Mouse (Mus musculus) v-Abl transformed pro-B cells (cell line): Measurements from ENCODE around the gene Gnao1.

ENCODE experiments used
- in situ Hi-C, 2 experiments: fragments of 400-800 bp; cut with MboI; formaldehyde crosslinking; loops; one replicate each; pipeline ENCODE4 v1.15.1; 2025; ENCODE audit not compliant: unreplicated experiment in 2 of 2

Gnao1 gene

DNA sequence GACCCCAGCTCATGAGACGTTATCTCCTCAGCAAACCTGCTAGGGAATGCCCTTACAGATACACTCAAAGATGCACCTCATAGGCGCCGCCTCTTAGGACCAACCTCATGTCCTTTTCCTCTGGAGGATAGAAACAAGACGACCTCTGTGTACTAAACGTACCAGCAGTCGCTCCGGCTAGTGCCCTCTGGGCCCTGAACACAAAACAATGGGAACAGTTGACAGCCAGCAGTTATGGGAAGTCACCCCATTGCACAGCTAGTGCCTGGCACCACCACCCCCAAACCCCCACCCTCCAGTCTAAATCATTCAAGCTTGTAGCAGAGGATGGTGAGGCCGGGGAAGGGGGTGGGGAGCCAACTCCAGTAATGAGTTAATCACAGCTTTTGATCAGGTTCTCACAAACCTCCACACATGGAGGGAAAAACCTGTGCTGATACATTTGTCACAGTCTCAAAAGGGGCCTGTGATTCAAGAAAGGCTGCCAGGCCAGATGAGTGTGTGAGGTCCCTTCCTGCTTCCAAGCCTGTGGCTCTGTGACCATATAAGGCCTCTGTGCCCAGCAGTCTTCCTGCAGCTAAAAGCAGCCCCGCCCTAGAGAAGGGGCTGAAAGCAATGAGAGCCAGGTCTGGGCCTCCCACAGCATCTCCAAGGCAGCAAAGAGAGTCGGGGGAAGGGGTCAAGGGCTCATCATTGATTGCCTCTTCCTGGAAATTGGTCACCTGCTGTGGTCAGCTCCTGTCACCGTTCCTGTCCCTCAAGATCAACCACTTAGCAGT is 79.1 kb downstream of the Gnao1 start:
- in situ Hi-C loops: no loop called here

DNA sequence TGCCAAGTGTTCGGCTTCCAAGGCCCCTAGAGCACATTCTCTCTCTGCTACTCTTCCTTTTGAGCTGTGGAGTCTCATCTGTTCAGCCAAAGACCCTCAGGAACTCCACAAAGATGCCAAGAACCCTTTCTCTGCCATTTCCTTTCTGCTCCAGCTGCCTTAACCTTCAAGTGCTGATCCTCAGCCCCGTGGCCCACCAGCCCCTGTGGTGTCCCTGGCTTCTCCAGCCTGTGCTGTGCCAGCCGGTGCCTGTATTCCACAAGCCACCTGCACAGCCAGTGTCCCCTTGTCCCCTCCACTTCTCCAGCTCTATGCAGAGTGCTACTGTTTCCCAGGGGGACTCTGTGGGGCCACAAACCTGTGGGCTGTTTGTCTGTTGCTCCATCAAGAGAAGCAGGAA is 83.8 kb downstream of the Gnao1 start:
- in situ Hi-C loops: no loop called here

DNA sequence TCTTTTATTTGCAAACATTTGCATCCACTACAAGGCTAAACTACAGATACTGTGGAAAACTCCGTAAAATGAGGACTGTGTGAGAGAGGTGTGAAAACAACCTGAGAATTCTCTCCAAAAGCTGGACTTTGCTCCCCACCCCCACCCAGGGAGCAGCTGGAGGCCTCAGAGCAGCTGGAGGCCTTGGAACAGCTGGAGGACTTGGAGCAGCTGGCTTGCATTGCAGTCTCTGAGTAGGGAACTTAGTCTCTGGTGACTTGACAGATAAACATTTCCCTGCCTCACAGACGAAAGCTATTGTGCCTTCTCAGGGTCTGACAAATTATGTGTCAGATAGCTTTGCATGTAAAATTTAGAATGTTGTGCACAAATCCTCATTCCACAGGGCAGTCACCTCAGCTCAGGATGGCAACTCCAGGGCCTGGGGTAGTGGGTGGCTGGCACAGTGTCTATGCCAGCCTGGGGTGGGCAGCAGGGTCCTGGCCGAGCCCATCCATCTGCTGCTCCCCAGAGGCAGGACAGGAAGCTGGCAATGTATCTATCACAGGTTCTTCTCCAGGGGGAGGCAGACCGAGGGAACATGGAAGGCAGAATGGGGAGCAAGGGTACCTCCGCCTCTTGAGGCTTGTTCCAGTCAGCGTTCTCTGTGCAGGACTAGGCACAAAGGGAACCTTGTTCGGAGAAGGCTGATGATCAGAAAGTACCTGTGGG is 87.2 kb downstream of the Gnao1 start:
- in situ Hi-C loops: no loop called here

DNA sequence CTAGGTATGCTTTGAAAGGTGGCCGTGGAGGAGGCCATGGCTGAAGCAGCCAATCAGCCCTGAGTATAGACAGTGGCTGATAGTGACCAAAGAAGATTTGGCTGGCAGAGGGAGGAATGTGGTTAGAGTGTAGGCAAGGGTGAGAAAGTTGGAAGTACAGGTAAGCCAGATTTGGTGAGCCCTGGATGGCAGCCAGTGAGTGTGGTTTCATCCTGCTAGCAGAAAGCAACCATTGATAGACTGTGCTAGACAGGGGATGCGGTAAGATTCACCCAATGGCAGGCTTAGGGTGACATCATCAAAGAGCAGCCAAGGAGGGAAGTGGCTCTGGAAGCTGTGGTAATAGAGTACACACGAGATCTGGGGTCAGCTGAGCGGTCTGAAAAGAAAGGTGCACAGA is 88.8 kb downstream of the Gnao1 start:
- in situ Hi-C loops: no loop called here

DNA sequence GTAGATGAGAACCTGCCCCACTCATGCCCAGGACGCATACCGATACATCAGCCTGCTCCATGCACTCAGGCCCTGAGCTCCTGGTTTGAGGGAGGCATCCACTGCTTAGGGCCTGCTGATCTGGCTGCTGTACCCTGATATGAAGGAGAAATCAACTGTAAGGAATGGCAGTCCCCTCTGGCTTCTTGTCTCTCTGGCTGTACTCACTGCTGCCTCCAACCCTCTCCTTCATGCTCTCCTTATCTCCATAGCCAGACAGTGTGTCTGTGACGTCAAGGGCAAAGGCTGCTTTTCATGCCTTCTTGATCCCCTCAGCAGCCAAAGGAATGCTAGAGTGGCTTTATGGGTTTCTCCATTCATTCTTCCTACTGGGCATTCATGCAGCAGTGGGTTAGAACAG is 92.3 kb downstream of the Gnao1 start:
- in situ Hi-C loops: loop anchor here in 1 of 2 experiments (25.0 kb wide), 1 partner anchor 315 kb away; no protein-coding TSS in a partner anchor

DNA sequence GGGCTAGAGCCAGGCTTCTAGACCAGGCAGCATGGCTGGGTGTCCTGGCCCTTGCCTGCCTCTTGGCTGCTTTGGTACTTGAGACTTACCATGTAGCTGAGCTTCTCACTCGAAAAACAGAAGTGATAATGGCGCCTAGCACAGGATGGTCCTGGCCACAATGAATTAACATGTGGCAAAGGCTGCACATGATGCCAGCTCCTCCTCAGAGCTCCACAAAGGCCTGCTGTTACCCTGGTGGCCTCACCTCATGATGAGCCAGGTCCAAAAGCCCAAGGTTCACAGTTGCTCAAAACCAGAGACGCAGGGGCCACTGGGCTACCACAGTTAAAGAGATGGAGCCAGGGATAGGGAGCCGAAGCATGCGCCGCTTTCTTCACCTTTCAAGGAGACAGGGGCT is 97.2 kb downstream of the Gnao1 start:
- in situ Hi-C loops: loop anchor here in 1 of 2 experiments (25.0 kb wide), 1 partner anchor 320 kb away; no protein-coding TSS in a partner anchor

DNA sequence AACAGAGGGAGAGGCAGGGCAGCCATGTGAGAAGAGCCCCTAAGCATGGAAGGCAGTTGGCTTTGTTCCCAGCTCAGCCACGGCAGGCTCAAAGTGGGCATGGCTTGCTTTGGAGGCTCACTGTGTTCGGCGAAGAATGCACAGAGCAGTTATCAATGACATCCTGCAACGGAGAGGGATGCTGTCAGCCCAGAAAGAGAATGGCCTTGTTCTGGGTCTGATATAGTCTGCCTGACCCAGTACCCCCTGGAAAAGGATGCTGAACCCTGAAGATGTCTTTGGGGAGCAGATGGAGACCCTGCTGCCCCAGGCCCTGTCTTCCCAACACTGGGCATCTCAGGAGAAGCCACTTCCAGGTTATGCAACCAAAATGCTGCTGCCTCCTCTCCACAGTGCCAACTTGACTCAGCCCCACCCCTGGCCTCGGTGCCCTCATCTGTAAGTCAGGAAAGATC is 98.2 kb downstream of the Gnao1 start:
- in situ Hi-C loops: loop anchor here in 1 of 2 experiments (25.0 kb wide), 1 partner anchor 321 kb away; no protein-coding TSS in a partner anchor

DNA sequence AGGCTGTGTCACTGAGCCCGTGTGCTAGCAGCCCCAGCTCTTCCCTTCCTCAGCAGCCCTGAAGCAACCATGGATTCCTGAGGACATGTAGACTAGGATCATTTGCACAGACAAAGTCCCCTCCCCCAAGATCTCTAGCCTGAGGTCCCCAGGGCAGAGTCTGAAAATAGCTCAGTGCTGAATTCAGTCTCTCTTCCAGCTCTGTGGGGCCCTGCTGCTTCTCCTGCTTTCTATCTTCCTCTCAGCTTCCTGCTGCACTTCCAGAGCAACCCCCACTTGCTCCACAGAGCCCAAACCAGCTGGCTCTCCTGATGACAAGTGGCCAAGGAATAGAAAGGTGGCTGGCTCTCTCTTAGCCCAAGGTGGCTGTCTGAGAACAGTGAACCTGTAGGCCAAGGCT is 98.8 kb downstream of the Gnao1 start:
- in situ Hi-C loops: loop anchor here in 1 of 2 experiments (25.0 kb wide), 1 partner anchor 321 kb away; no protein-coding TSS in a partner anchor

DNA sequence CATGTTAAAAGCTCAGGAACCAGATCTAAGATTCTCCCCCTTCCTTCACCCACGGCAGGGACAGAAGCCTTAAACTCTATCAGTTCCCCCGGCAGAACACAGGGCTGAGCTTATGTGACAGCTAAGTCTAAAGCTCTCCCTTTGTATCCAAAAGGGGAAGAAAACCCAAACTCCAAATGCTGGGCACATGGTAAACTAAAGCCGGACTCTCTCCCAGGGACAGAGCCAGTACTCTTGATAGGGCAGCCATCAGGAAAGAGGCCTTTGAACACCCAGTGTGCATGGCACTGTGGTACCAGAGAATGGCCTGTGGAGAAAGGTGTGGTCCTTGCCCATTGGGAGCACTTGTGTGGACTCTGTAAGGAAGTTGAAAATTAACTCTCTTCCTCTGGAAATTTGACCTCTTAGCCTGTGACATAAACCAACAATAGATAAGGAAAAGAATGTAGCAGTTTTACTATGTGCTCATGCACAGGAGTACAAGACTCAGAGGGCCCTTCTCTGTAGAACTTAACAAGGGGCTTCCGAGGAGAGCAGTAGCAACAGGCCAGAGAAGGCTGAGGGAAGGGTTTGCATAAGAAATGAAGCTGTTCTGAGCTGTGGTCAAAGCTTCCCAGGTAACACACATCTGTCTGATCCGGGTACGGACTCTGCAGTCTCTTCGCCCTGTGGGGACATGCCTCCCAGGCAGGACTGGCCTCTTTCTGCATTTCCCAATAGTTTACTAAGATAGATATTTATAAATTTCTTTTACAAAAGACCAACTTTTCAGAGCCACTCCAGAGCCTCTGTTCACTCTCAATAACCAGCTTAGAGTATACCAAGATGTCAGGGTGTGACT is 102.2 kb downstream of the Gnao1 start:
- in situ Hi-C loops: loop anchor here in 1 of 2 experiments (25.0 kb wide), 1 partner anchor 325 kb away; no protein-coding TSS in a partner anchor

DNA sequence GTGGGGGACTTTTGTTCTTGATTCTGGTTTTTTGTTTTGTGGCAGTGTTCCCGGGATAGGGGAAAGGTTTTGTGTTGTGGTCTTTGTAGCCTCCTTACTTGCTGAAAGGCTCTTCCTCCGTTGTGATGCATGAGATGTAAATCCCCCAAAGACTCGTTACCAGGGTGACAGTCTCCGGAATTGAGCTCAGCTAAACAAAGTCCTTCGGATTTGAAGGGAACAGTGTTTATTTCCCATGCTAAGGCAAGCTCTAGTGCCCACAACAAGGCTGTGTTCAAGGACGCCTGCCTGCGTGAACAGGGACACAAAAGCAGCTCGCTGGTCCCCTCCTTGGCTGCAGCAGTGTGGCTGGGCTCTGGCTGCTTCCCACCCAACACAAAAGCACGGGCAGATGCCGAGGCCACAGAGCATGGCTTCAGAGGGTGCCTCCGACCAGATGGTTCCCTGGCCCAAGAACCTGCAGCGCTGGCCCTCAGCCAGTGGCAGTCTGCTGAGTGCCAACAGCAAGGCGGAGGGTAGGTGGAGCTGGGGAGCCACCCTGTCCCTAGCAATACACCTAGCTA is 108.2 kb downstream of the Gnao1 start:
- in situ Hi-C loops: loop anchor here in 1 of 2 experiments (25.0 kb wide), 1 partner anchor 331 kb away; no protein-coding TSS in a partner anchor

DNA sequence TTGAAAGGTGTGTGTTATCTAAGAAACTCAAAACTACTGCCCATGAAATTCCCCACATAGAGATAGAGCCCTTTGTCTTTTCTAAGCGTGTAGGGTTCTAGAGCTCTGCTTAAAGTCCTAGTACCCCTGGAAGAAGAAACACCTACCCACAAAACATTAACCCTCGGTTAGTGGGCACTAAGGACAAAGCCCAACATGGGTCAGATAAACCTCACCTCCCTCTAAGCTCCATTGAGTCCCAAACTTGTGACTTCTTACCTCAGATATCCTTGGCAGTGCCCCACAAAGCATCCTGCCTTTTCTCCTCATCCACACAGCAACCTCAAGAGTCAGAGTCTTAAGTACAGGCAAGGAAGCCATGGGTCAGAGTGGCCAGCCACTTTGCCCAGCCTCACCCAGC is 108.8 kb downstream of the Gnao1 start:
- in situ Hi-C loops: loop anchor here in 1 of 2 experiments (25.0 kb wide), 1 partner anchor 331 kb away; no protein-coding TSS in a partner anchor

DNA sequence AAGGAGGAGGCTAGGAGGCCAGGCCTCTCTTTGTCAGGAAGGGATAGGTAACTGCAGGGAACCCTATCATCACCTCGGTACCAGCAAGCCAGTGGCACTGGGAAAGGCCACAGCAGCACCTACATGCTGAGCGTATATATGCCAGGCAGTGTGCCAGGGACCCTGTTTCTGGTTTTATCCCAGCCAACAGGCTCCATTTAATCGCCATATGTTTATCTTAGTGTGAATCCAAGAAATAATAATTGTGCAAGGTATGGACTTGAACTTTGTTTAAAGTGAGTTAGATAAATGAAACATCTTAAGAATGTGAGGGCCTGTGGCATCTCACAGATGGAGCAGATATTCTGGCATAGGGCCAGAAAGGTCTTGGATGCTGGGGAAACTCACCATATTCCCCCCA is 109.7 kb downstream of the Gnao1 start:
- in situ Hi-C loops: loop anchor here in 1 of 2 experiments (25.0 kb wide), 1 partner anchor 332 kb away; no protein-coding TSS in a partner anchor

DNA sequence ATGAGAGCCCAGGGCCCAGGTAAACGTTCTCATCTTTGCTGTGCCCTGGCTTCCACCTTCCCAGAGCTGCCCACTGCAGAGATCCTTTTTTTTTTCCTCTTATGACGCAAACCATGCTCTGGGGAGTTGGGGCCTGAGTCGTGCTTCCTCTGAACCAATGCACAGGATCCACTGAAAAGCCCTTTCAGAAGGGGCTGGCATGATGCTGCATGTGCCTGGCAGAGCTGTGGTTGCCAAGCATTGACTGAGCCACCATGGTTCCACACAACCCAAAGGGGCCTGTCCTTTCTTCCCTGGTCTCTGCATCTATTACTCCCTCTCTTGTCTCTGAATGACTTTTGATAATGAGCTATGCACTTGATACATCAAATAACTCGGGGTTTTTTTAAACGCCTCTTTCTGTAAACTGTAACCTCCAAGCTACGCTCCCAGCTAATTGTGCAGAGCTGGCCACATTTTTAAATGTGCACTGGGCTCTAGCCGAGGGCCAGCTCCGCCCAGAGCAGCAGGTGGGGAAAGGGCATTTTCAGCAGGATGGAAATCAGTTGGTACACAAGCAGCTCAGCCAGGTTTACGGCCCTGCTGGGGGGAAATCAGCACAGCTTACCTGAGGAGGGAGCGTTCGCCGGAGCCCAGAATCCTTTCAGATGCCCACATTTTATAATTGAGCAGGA is 110.3 kb downstream of the Gnao1 start:
- in situ Hi-C loops: loop anchor here in 1 of 2 experiments (25.0 kb wide), 1 partner anchor 333 kb away; no protein-coding TSS in a partner anchor

DNA sequence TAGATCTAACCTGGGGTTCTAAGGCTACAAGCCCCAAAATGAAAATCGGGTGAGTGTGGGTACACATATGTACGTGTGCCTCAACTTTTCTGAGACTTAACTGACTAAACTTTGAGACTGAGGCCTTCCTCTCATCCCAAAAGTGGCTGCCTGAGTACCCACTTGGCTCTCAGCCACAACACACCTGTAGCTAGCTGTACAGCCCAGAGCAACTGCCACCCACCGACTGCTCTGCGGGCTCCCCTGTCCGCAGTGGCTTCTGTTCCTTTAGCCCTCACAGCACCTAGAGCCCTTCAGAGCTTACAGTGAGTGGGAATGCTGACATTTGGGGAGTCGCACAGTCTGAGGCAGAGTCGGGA is 110.8 kb downstream of the Gnao1 start:
- in situ Hi-C loops: loop anchor here in 1 of 2 experiments (25.0 kb wide), 1 partner anchor 333 kb away; no protein-coding TSS in a partner anchor

DNA sequence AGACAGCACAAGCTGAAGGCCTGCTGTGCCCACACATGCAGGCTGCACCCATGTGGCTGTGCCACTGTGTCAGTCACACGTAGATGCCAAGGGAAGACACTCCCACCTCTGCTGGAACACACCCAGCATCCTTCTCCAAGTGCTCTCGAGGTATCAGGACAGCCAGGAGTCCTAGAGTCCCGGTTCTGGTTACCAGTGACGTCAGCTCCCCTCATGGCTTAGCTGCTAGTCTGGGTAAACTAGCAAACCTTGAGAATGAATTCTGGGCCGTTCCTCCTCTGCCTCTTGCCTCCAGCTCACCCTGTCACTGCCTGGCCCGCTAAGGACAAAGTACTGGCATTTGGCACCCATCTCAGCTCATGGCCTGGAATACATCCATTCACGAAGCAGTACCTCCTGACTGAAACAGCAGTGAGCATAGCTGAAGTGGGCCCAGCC is 114.2 kb downstream of the Gnao1 start:
- in situ Hi-C loops: loop anchor here in 1 of 2 experiments (25.0 kb wide), 1 partner anchor 337 kb away; no protein-coding TSS in a partner anchor

DNA sequence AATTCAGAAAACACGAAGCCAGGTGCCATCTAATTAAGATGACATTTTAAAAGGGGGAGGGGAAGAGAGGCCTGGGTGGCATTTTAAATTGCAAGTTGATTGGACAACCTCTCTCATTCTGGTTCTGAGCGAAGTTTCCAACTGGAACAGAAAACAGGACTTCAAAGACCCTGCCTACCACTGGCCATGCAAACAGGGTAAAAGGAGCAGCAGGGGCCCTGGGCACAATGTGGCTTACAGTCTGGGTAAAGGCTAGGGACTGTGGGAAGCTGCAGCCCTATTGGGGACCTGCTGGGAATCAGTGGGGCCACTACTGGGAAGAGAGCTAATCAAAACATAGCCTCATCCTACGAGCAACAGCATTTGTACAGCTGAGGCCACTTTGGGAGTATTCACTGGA is 115.7 kb downstream of the Gnao1 start:
- in situ Hi-C loops: no loop called here

DNA sequence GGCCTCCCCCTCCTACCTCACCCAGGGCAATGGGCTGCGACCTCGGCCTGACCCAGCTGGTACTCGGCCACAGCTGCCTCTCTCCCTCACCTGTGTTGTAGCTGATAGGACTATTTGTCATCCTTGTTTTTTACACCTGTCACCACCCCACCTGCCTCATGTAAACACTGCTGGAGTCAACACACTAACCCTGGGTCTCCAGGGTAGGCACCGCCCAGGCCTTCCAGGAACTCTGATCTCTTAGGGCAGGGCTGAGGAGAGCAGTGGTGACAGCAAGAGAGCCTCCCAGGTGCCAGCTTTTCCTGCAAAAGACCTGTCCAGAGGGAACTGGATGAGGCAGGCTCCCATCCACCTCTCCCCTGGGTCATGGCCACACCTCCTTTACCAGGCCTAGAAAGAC is 119.5 kb downstream of the Gnao1 start:
- in situ Hi-C loops: no loop called here

DNA sequence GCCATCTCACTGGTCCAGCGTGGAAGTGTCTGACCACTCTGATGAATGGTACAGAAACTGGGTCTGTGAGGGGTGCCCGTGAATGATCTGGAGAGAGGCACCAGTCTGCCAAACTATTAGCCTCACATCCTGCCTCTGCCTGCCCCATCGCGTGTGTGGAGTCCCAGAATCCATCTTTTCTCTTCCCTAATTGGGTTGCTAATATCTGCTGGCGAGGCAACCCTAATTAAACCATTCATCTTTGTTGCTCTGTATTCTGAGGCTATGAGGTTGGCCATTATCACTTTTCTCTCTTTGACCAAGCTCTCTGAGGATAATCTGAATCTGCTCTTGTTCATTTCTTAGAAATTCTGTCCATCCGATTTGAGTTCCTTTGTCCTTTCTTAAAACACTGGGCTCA is 121.6 kb downstream of the Gnao1 start:
- in situ Hi-C loops: no loop called here

DNA sequence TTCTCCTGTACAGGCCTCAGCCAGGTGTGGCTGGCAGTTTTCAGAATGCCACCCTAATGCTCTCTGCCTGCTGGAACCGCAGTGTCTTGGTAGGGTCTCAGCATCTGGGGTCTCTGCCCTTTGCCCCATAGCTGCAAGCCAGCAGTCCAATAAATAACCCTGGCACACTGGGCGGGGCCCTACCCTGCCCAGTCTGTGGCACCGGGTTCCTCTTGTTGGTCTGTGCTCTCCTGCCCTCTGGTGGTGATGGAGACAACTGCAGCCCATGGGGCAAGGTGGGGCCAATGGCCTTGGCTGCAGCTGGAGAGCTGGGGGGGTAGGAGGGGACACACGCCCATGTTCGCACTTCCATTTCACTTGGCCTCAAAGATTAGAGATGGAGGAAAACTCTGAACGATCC is 123.1 kb downstream of the Gnao1 start:
- in situ Hi-C loops: no loop called here
